Mouse (Mus musculus) adrenal gland, postnatal 14 days (tissue): ENCODE results near the gene Gm21663. TPM values are rescaled to one million over a fixed set of nuclear protein-coding genes. Genes with fewer than 3 reads are reported as not detected.
"Not testable (repeated sequence)": the region's sequence is repeated elsewhere in the genome, so short reads cannot be mapped to it uniquely, and the experiment has no call there.

Source experiments
- DNase-seq: peaks from one replicate; pipeline ENCODE4 v3.0.0; 2021; ENCODE audit warnings: mixed read lengths
- long read RNA-seq, 2 experiments: library from polyadenylated mRNA; stranded (forward); transcript quantifications; one replicate each; pipeline ENCODE4 v2.0.0; 2021
- total RNA-seq: library from RNA; stranded (reverse); gene quantifications from 2 replicates; pipeline ENCODE4 v1.2.3, GENCODE M21; 2021

The Gm21663 gene
- total RNA-seq = not detected in 2 replicates
- long read RNA-seq, experiment 1 = 0 reads
- long read RNA-seq, experiment 2 = 0 reads

GRCm38 (mm10) chr5:25942281-25942680 lies at the start of gene Gm21663:
Gene Gm21663 (minus strand): TSS chr5:25942381.
- not testable (repeated sequence) for DNase-seq

GRCm38 (mm10) chr5:25988550-25988949 lies 46.4 kb upstream of the Gm21663 start, which contains the start of gene Gm21698:
Gene Gm21698 (minus strand): TSS chr5:25988650.
- DNase-seq = not testable (repeated sequence)

DNA sequence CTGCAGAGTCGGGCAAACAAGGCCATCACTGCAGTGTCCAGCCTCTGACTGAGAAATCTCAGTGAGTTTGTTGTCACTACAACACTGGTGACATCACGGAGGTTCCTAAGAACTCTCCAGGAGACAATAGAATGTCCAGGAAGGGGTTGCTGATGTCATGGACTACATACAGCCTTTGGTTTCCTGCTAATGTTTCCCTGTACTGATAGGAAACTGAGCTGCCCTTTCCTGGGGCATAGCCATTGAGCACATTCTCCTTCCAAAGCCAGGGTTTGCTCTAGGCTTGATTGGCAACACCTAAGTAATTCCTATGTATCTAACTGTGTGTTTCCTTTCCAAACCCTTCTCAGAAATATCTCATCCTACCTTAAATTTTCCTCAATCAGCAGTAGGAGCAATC lies 30.4 kb upstream of the Gm21663 start, which contains the start of gene Gm21680:
Gm21680 (minus strand) TSS at position 101 of the 400 bp plus-strand sequence.
- not testable (repeated sequence) for DNase-seq

DNA sequence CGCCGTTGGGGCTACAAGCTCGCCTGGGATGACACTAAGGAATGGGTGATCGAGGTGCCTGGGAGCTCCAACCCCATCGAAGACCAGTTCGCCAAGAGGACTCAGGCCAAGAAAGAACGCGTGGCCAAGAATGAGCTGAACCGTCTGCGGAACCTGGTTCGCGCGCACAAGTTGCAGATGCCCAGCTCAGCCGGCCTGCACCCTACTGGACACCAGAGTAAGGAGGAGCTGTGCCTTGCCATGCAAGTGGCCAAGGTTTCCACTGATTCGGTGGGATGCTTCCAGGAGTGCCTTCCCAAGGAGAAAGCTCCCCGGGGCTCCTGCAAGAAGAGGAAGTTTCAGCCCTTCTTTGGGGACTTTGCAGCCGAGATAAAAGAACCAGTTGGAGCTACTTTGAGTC lies 14.9 kb upstream of the Gm21663 start:
- DNase-seq = not testable (repeated sequence)

DNA sequence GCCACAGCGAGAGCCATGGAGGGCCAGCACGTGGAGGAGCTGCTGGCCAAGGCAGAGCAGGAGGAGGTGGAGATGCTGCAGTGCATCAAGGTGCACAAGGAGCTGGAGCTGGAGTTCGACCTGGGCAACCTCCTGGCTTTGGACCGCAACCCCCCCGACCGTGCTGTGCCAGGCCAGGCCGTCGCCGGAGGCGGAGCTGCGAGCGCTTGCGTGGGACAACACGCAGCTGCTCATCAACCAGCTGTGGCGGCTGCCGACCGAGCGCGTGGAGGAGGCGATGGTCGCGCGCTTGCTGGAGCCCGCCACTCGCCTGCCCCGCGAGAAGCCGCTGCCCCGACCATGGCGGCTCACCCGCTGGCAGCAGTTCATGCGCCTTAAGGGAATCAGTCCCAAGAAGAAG lies 14.4 kb upstream of the Gm21663 start:
- DNase-seq = peak; percentile 29

DNA sequence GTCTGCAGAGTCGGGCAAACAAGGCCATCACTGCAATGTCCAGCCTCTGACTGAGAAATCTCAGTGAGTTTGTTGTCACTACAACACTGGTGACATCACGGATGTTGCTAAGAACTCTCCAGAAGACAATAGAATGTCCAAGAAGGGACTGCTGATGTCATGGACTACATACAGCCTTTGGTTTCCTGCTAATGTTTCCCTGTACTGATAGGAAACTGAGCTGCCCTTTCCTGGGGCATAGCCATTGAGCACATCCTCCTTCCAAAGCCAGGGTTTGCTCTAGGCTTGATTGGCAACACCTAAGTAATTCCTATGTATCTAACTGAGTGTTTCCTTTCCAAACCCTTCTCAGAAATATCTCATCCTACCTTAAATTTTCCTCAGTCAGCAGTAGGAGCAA lies 12.1 kb upstream of the Gm21663 start, which contains the start of gene Gm21671:
Gm21671 (minus strand) TSS at position 101 of the 400 bp plus-strand sequence.
- not testable (repeated sequence) for DNase-seq

- not testable (repeated sequence) for DNase-seq
Observed at GRCm38 (mm10) chr5:25945391-25945790, 3.2 kb upstream of the Gm21663 start.

- peak; percentile 85 for DNase-seq
Observed at GRCm38 (mm10) chr5:25891321-25891720, 50.9 kb downstream of the Gm21663 start.

DNA sequence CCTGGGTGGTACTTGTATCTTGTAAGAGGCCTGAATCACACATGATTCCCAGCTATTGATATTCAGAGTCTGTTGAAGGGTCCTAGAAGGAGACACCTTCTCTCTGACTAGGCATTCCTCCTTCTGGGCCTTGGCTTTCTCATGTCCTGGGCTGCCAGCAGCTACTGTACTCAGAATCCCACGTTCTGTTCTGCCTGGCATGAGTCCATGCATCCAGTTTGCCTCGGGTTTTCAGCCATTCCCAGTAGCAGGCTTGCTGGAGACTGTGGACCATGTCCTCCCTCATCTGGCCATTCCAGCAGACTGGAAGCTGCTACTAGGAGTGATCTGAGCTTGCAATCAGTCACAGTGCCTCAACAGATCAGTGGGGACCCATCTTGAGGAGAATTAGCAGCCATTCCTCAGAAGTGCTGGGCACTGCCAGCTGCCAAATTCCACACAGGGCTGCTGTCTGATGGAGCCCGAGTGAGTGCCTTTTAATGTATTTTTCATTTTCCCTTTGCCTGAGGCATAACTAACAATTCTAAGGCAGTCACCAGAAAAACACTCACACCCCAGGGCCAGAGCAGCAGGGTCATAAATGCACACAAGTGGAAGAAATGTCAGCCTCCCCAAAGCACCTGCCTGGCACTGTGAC lies 52.3 kb downstream of the Gm21663 start:
- DNase-seq = no peak

DNA sequence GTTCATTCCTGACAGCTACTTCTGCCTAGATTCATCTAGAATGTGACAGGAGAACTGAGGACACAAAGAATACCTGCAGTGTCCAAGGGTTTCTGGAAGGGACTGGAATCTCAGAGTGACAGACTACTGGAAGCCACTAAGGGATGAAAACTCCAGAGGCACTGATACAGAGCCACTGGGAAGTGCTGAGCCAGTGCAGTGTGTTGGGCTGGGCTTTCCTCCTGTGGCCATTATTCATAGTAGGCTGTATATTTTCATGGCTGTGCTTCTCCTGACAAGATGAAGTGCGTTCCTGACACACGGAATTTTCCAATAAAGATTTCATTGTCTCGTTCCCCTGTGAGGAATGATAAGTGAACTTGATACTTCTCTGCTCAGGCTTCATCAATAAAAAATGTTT lies 55.5 kb downstream of the Gm21663 start:
- DNase-seq = no peak

Other genes starting within 250 kb of the Gm21663 start
- 5.1 and 6.0 TPM in 2 replicates for gene Xrcc2, start 236.6 kb downstream of the Gm21663 start, total RNA-seq
- 10.2 and 11.0 TPM in 2 replicates for gene Actr3b, start 182.4 kb downstream of the Gm21663 start, total RNA-seq
- gene Gm21671, start 12.0 kb upstream of the Gm21663 start, total RNA-seq = not detected in 2 replicates
- gene Gm21680, start 30.3 kb upstream of the Gm21663 start, total RNA-seq = not detected in 2 replicates
- not detected in 2 replicates for gene Gm21698, start 46.3 kb upstream of the Gm21663 start, total RNA-seq
- gene Gm1979, start 62.4 kb upstream of the Gm21663 start, total RNA-seq = not detected in 2 replicates
- not detected in 2 replicates for gene Gm5862, start 80.5 kb upstream of the Gm21663 start, total RNA-seq
- gene Speer4a, start 97.2 kb upstream of the Gm21663 start, total RNA-seq = not detected in 2 replicates
- gene Gm7347, start 116.2 kb upstream of the Gm21663 start, total RNA-seq = not detected in 2 replicates
- gene Gm10471, start 146.9 kb upstream of the Gm21663 start, total RNA-seq = not detected in 2 replicates
- not detected in 2 replicates for gene 5031410I06Rik, start 163.0 kb upstream of the Gm21663 start, total RNA-seq
- gene Gm10220, start 179.0 kb upstream of the Gm21663 start, total RNA-seq = not detected in 2 replicates